Mouse (Mus musculus): ENCODE measurements around the gene Cacybp. TPM values are rescaled to one million over a fixed set of nuclear protein-coding genes. Genes with fewer than 3 reads are reported as not detected.

Gene Cacybp
- total RNA-seq, 2 experiments from 2014 or later, result 80.1 to 105 TPM

- no peak for DNase-seq
These were observed 5.2 kb upstream of the Cacybp start for GRCm38 (mm10) chr1:160217898-160218297.

GRCm38 (mm10) chr1:160214171-160214570 lies 1.5 kb upstream of the Cacybp start:
- DNase-seq, result no peak

- peak in 1 of 2 experiments; percentile 71 for DNase-seq
These were observed 468 bp downstream of the Cacybp start for GRCm38 (mm10) chr1:160212123-160212691.

- no peak for DNase-seq
These were observed 1.0 kb downstream of the Cacybp start for GRCm38 (mm10) chr1:160211597-160212122.

GRCm38 (mm10) chr1:160210566-160210965 lies 2.1 kb downstream of the Cacybp start:
- no peak for DNase-seq

GRCm38 (mm10) chr1:160209844-160210243 lies 2.8 kb downstream of the Cacybp start:
- DNase-seq, result no peak

- no peak for DNase-seq
These were observed 7.2 kb downstream of the Cacybp start for GRCm38 (mm10) chr1:160205486-160205885.

GRCm38 (mm10) chr1:160195337-160195663 lies 17.4 kb downstream of the Cacybp start:
- DNase-seq, result no peak

GRCm38 (mm10) chr1:160194529-160195336 lies 17.9 kb downstream of the Cacybp start, which contains the start of gene Mrps14:
Gene Mrps14, plus strand, starts transcription at chr1:160195215.
- DNase-seq, result peak; percentile 99

GRCm38 (mm10) chr1:160184506-160184905 lies 28.2 kb downstream of the Cacybp start:
- peak in 1 of 2 experiments; percentile 18 for DNase-seq

GRCm38 (mm10) chr1:160181216-160181615 lies 31.5 kb downstream of the Cacybp start:
- DNase-seq, result no peak

- DNase-seq, result no peak
These were observed 35.8 kb downstream of the Cacybp start for GRCm38 (mm10) chr1:160176903-160177302.

GRCm38 (mm10) chr1:160166600-160166999 lies 46.1 kb downstream of the Cacybp start:
- DNase-seq, result no peak

GRCm38 (mm10) chr1:160158190-160158589 lies 54.5 kb downstream of the Cacybp start:
- DNase-seq, result no peak

- DNase-seq, result no peak
These were observed 59.2 kb downstream of the Cacybp start, which contains the start of gene Tnn for GRCm38 (mm10) chr1:160153480-160153879. Gene Tnn, minus strand, starts transcription at chr1:160153580.

Other genes starting within 250 kb of the Cacybp start
- gene 4930523C07Rik, start 168.5 kb downstream of the Cacybp start, total RNA-seq (2021), result 10 to 100 TPM; 21.4 to 23.6 TPM
- gene Tnn, start 59.3 kb downstream of the Cacybp start, total RNA-seq (2021), result under 1 TPM in 1 of 2 experiments, not detected in 1; 0.18 TPM
- 100 to 1,000 TPM; 105 to 122 TPM for gene Mrps14, start 17.7 kb downstream of the Cacybp start, total RNA-seq (2021)

All from heart, adult 18-20 months (tissue).